Mouse (Mus musculus) cerebellum, adult 9-10 months (tissue): Measurements from ENCODE around the gene Xylt2.
"Not testable (repeated sequence)": the region's sequence is repeated elsewhere in the genome, so short reads cannot be mapped to it uniquely, and the experiment has no call there.

Source experiments
- DNase-seq: peaks from one replicate; pipeline ENCODE4 v3.0.0; 2022

Xylt2 gene

GRCm38 (mm10) chr11:94676308-94676707, 1.0 kb downstream of the Xylt2 start:
- DNase-seq: no peak

GRCm38 (mm10) chr11:94675446-94675845, 1.9 kb downstream of the Xylt2 start:
- DNase-seq: peak; percentile 39

- no peak for DNase-seq
Observed at GRCm38 (mm10) chr11:94674984-94675383, 2.3 kb downstream of the Xylt2 start.

- DNase-seq: no peak
Observed at GRCm38 (mm10) chr11:94665281-94665680, 12.0 kb downstream of the Xylt2 start.

GRCm38 (mm10) chr11:94661344-94661743, 16.0 kb downstream of the Xylt2 start:
- DNase-seq: no peak

GRCm38 (mm10) chr11:94653663-94654436, 23.5 kb downstream of the Xylt2 start, which contains the start of the genes Mrpl27 and Eme1:
TSS of gene Mrpl27 (plus strand) at chr11:94653767.
TSS of gene Eme1 (minus strand) at chr11:94653964.
- DNase-seq: peak; percentile 87

- DNase-seq: no peak
Observed at GRCm38 (mm10) chr11:94652973-94653372, 24.3 kb downstream of the Xylt2 start.

GRCm38 (mm10) chr11:94651241-94651640, 26.1 kb downstream of the Xylt2 start:
- not testable (repeated sequence) for DNase-seq

GRCm38 (mm10) chr11:94646457-94646856, 30.9 kb downstream of the Xylt2 start:
- DNase-seq: no peak

- DNase-seq: no peak
Observed at GRCm38 (mm10) chr11:94644461-94645219, 32.7 kb downstream of the Xylt2 start.

- DNase-seq: no peak
Observed at GRCm38 (mm10) chr11:94634431-94634830, 42.9 kb downstream of the Xylt2 start.

- DNase-seq: no peak
Observed at GRCm38 (mm10) chr11:94632988-94633387, 44.3 kb downstream of the Xylt2 start.

GRCm38 (mm10) chr11:94631969-94632368, 45.3 kb downstream of the Xylt2 start:
- DNase-seq: no peak

GRCm38 (mm10) chr11:94630199-94631011, 46.9 kb downstream of the Xylt2 start:
- peak; percentile 31 for DNase-seq

- DNase-seq: no peak
Observed at GRCm38 (mm10) chr11:94629884-94630198, 47.5 kb downstream of the Xylt2 start.

- peak; percentile 92 for DNase-seq
Observed at GRCm38 (mm10) chr11:94629199-94629883, 48.0 kb downstream of the Xylt2 start, which contains the start of gene Lrrc59. TSS of gene Lrrc59 (plus strand) at chr11:94629767.

GRCm38 (mm10) chr11:94622162-94622561, 55.2 kb downstream of the Xylt2 start:
- no peak for DNase-seq

- DNase-seq: no peak
Observed at GRCm38 (mm10) chr11:94621458-94621852, 55.9 kb downstream of the Xylt2 start.

GRCm38 (mm10) chr11:94620766-94621457, 56.4 kb downstream of the Xylt2 start:
- DNase-seq: no peak

- no peak for DNase-seq
Observed at GRCm38 (mm10) chr11:94617646-94618045, 59.7 kb downstream of the Xylt2 start.

- no peak for DNase-seq
Observed at GRCm38 (mm10) chr11:94615494-94615893, 61.8 kb downstream of the Xylt2 start.

GRCm38 (mm10) chr11:94614603-94615002, 62.7 kb downstream of the Xylt2 start:
- DNase-seq: no peak
